Mouse (Mus musculus): ENCODE measurements at regions not wholly inside any gene's neighbourhood (a gene's known extent, or its start where the extent isn't known, plus 50 kb on each side); places are given as distances from the start of the nearest gene placed in this dataset.

- H3K4me3 ChIP-seq (ENCODE audit: insufficient read depth, low read length): no peak overlapping the region
- H3K27ac ChIP-seq (ENCODE audit: insufficient read depth, low read length): no peak overlapping the region
- TF ChIP-seq CTCF (IDR thresholded peaks at IDR 0.05; ENCODE audit: extremely low read depth, insufficient read depth, low read length): no peak
- TF ChIP-seq POLR2A (IDR thresholded peaks at IDR 0.05; ENCODE audit: extremely low read depth, insufficient read depth, low read length): no peak
- H3K4me1 ChIP-seq (ENCODE audit: control insufficient read depth, insufficient read depth, low read length): no peaks in the 10 kb centered on the region
Observed at GRCm38 (mm10) chr14:99674399-99674798, 375.9 kb downstream of the Klf5 start.

GRCm38 (mm10) chr14:99687062-99687806, 388.7 kb downstream of the Klf5 start:
- no peak for TF ChIP-seq POLR2A (IDR thresholded peaks at IDR 0.05; ENCODE audit: extremely low read depth, insufficient read depth, low read length)
- no peak for TF ChIP-seq CTCF (IDR thresholded peaks at IDR 0.05; ENCODE audit: extremely low read depth, insufficient read depth, low read length)
- H3K4me3 ChIP-seq (ENCODE audit: insufficient read depth, low read length): no peak overlapping the region
- no peak overlapping the region for H3K27ac ChIP-seq (ENCODE audit: insufficient read depth, low read length)
- no peaks in the 10 kb centered on the region for H3K4me1 ChIP-seq (ENCODE audit: control insufficient read depth, insufficient read depth, low read length)

- Histone ChIP-seq H3K4me1 (ENCODE audit: control insufficient read depth, insufficient read depth, low read length) (no peaks in the 10 kb centered on the region), H3K27ac (ENCODE audit: insufficient read depth, low read length) (no peak overlapping the region; the same call in 1 of the 2 replicates), H3K4me3 (ENCODE audit: insufficient read depth, low read length) (no peak overlapping the region)
- TF ChIP-seq POLR2A (IDR thresholded peaks at IDR 0.05; ENCODE audit: extremely low read depth, insufficient read depth, low read length): no peak
- TF ChIP-seq CTCF (IDR thresholded peaks at IDR 0.05; ENCODE audit: extremely low read depth, insufficient read depth, low read length): no peak
Observed at GRCm38 (mm10) chr14:99688415-99688814, 389.9 kb downstream of the Klf5 start.

- TF ChIP-seq POLR2A (IDR thresholded peaks at IDR 0.05; ENCODE audit: extremely low read depth, insufficient read depth, low read length) (no peak), CTCF (IDR thresholded peaks at IDR 0.05; ENCODE audit: extremely low read depth, insufficient read depth, low read length) (no peak)
- Histone ChIP-seq H3K4me3 (ENCODE audit: insufficient read depth, low read length) (no peak overlapping the region), H3K27ac (ENCODE audit: insufficient read depth, low read length) (no peak overlapping the region), H3K4me1 (ENCODE audit: control insufficient read depth, insufficient read depth, low read length) (peaks cover 2% of the 10 kb centered on the region; the same call in 1 of the 2 replicates)
Observed at GRCm38 (mm10) chr14:99696301-99696700, 397.8 kb downstream of the Klf5 start.

GRCm38 (mm10) chr14:99699545-99699944, 401.1 kb downstream of the Klf5 start:
- H3K4me1 ChIP-seq (ENCODE audit: control insufficient read depth, insufficient read depth, low read length): peaks cover 2% of the 10 kb centered on the region; the same call in 1 of the 2 replicates
- no peak overlapping the region for H3K4me3 ChIP-seq (ENCODE audit: insufficient read depth, low read length)
- TF ChIP-seq POLR2A (IDR thresholded peaks at IDR 0.05; ENCODE audit: extremely low read depth, insufficient read depth, low read length) (no peak), CTCF (IDR thresholded peaks at IDR 0.05; ENCODE audit: extremely low read depth, insufficient read depth, low read length) (no peak)
- no peak overlapping the region for H3K27ac ChIP-seq (ENCODE audit: insufficient read depth, low read length)

- Histone ChIP-seq H3K4me1 (ENCODE audit: control insufficient read depth, insufficient read depth, low read length) (no peaks in the 10 kb centered on the region), H3K4me3 (ENCODE audit: insufficient read depth, low read length) (no peak overlapping the region), H3K27ac (ENCODE audit: insufficient read depth, low read length) (no peak overlapping the region)
- TF ChIP-seq CTCF (IDR thresholded peaks at IDR 0.05; ENCODE audit: extremely low read depth, insufficient read depth, low read length): no peak
- TF ChIP-seq POLR2A (IDR thresholded peaks at IDR 0.05; ENCODE audit: extremely low read depth, insufficient read depth, low read length): no peak
Observed at GRCm38 (mm10) chr14:99706004-99706403, 407.5 kb downstream of the Klf5 start.

- no peak overlapping the region for H3K27ac ChIP-seq (ENCODE audit: insufficient read depth, low read length)
- no peak overlapping the region for H3K4me3 ChIP-seq (ENCODE audit: insufficient read depth, low read length)
- H3K4me1 ChIP-seq (ENCODE audit: control insufficient read depth, insufficient read depth, low read length): peaks cover 1% of the 10 kb centered on the region; the same call in 1 of the 2 replicates
- TF ChIP-seq CTCF (IDR thresholded peaks at IDR 0.05; ENCODE audit: extremely low read depth, insufficient read depth, low read length) (no peak), POLR2A (IDR thresholded peaks at IDR 0.05; ENCODE audit: extremely low read depth, insufficient read depth, low read length) (no peak)
Observed at GRCm38 (mm10) chr14:99708066-99708465, 409.6 kb downstream of the Klf5 start.

- H3K4me1 ChIP-seq (ENCODE audit: control insufficient read depth, insufficient read depth, low read length): peaks cover 2% of the 10 kb centered on the region; the same call in 1 of the 2 replicates
- no peak overlapping the region for H3K4me3 ChIP-seq (ENCODE audit: insufficient read depth, low read length)
- TF ChIP-seq POLR2A (IDR thresholded peaks at IDR 0.05; ENCODE audit: extremely low read depth, insufficient read depth, low read length) (no peak), CTCF (IDR thresholded peaks at IDR 0.05; ENCODE audit: extremely low read depth, insufficient read depth, low read length) (no peak)
- no peak overlapping the region for H3K27ac ChIP-seq (ENCODE audit: insufficient read depth, low read length)
Observed at GRCm38 (mm10) chr14:99709764-99710163, 411.3 kb downstream of the Klf5 start.

- H3K4me1 ChIP-seq (ENCODE audit: control insufficient read depth, insufficient read depth, low read length): peaks cover 2% of the 10 kb centered on the region; the same call in 1 of the 2 replicates
- no peak overlapping the region for H3K27ac ChIP-seq (ENCODE audit: insufficient read depth, low read length)
- no peak overlapping the region for H3K4me3 ChIP-seq (ENCODE audit: insufficient read depth, low read length)
- TF ChIP-seq CTCF (IDR thresholded peaks at IDR 0.05; ENCODE audit: extremely low read depth, insufficient read depth, low read length): no peak
- TF ChIP-seq POLR2A (IDR thresholded peaks at IDR 0.05; ENCODE audit: extremely low read depth, insufficient read depth, low read length): no peak
Observed at GRCm38 (mm10) chr14:99710656-99711177, 412.2 kb downstream of the Klf5 start.

GRCm38 (mm10) chr14:99712624-99713023, 414.1 kb downstream of the Klf5 start:
- H3K27ac ChIP-seq (ENCODE audit: insufficient read depth, low read length): no peak overlapping the region
- TF ChIP-seq CTCF (IDR thresholded peaks at IDR 0.05; ENCODE audit: extremely low read depth, insufficient read depth, low read length) (no peak), POLR2A (IDR thresholded peaks at IDR 0.05; ENCODE audit: extremely low read depth, insufficient read depth, low read length) (no peak)
- H3K4me1 ChIP-seq (ENCODE audit: control insufficient read depth, insufficient read depth, low read length): peaks cover 2% of the 10 kb centered on the region; the same call in 1 of the 2 replicates
- H3K4me3 ChIP-seq (ENCODE audit: insufficient read depth, low read length): no peak overlapping the region
